Mouse (Mus musculus): Measurements from ENCODE around the gene Fgd1. TPM values are rescaled to one million over a fixed set of nuclear protein-coding genes. Genes with fewer than 3 reads are reported as not detected.

Fgd1 gene
- polyA plus RNA-seq, 1 experiment: 2.4 TPM

- peak in 1 of 2 experiments; percentile 3 for DNase-seq (ENCODE audit: low read depth in 1 of 2, low spot score in 2 of 2)
- no peak for TF ChIP-seq POLR2A (IDR thresholded peaks at IDR 0.05; ENCODE audit: low read depth, low read length)
- no peak for TF ChIP-seq CTCF (IDR thresholded peaks at IDR 0.05; ENCODE audit: extremely low read depth, insufficient read depth, insufficient read length, insufficient replicate concordance)
- H3K36me3 ChIP-seq (ENCODE audit: control insufficient read depth, insufficient read depth, low read length): no peaks in the 10 kb centered on the region
- no peak overlapping the region for H3K27ac ChIP-seq (ENCODE audit: insufficient read depth, low read length)
- H3K27me3 ChIP-seq (ENCODE audit: control insufficient read depth, insufficient read depth, low read length): no peaks in the 10 kb centered on the region
- no peak overlapping the region for H3K4me3 ChIP-seq (ENCODE audit: extremely low read depth, insufficient read depth, insufficient read length)
- WGBS: 11% methylated on average over 2 of the region's 2 CpGs
- H3K4me1 ChIP-seq (ENCODE audit: control insufficient read depth, insufficient read depth, insufficient read length): no peaks in the 10 kb centered on the region
These were observed 71.5 kb downstream of the Fgd1 start for GRCm38 (mm10) chrX:151117432-151117831.

- H3K4me3 ChIP-seq (ENCODE audit: extremely low read depth, insufficient read depth, insufficient read length): no peak overlapping the region
- no peaks in the 10 kb centered on the region for H3K36me3 ChIP-seq (ENCODE audit: control insufficient read depth, insufficient read depth, low read length)
- H3K4me1 ChIP-seq (ENCODE audit: control insufficient read depth, insufficient read depth, insufficient read length): no peaks in the 10 kb centered on the region
- DNase-seq (ENCODE audit: low read depth in 1 of 2, low spot score in 2 of 2): no peak
- TF ChIP-seq CTCF (IDR thresholded peaks at IDR 0.05; ENCODE audit: extremely low read depth, insufficient read depth, insufficient read length, insufficient replicate concordance) (no peak), POLR2A (IDR thresholded peaks at IDR 0.05; ENCODE audit: low read depth, low read length) (no peak)
- H3K27me3 ChIP-seq (ENCODE audit: control insufficient read depth, insufficient read depth, low read length): no peaks in the 10 kb centered on the region
- H3K27ac ChIP-seq (ENCODE audit: insufficient read depth, low read length): no peak overlapping the region
- WGBS: 79% methylated on average over 2 of the region's 2 CpGs
These were observed 78.0 kb downstream of the Fgd1 start for GRCm38 (mm10) chrX:151123933-151124332.

- no peak for DNase-seq (ENCODE audit: low read depth in 1 of 2, low spot score in 2 of 2)
- TF ChIP-seq CTCF (IDR thresholded peaks at IDR 0.05; ENCODE audit: extremely low read depth, insufficient read depth, insufficient read length, insufficient replicate concordance): no peak
- 73% methylated on average over 3 of the region's 3 CpGs for WGBS
These were observed 84.5 kb downstream of the Fgd1 start for GRCm38 (mm10) chrX:151130493-151130892.

GRCm38 (mm10) chrX:151132785-151133184 is 86.8 kb downstream of the Fgd1 start:
- TF ChIP-seq CTCF (IDR thresholded peaks at IDR 0.05; ENCODE audit: extremely low read depth, insufficient read depth, insufficient read length, insufficient replicate concordance): no peak
- no peak for TF ChIP-seq POLR2A (IDR thresholded peaks at IDR 0.05; ENCODE audit: low read depth, low read length)
- 42% methylated on average over 10 of the region's 10 CpGs for WGBS
- Histone ChIP-seq H3K27me3 (ENCODE audit: control insufficient read depth, insufficient read depth, low read length) (no peaks in the 10 kb centered on the region), H3K4me1 (ENCODE audit: control insufficient read depth, insufficient read depth, insufficient read length) (no peaks in the 10 kb centered on the region), H3K27ac (ENCODE audit: insufficient read depth, low read length) (no peak overlapping the region), H3K36me3 (ENCODE audit: control insufficient read depth, insufficient read depth, low read length) (no peaks in the 10 kb centered on the region), H3K4me3 (ENCODE audit: extremely low read depth, insufficient read depth, insufficient read length) (no peak overlapping the region)
- no peak for DNase-seq (ENCODE audit: low read depth in 1 of 2, low spot score in 2 of 2)

More at GRCm38 (mm10) chrX:151130493-151130892, 84.5 kb downstream of the Fgd1 start:
- Histone ChIP-seq H3K27ac (ENCODE audit: insufficient read depth, low read length) (no peak overlapping the region), H3K4me1 (ENCODE audit: control insufficient read depth, insufficient read depth, insufficient read length) (no peaks in the 10 kb centered on the region), H3K36me3 (ENCODE audit: control insufficient read depth, insufficient read depth, low read length) (no peaks in the 10 kb centered on the region), H3K27me3 (ENCODE audit: control insufficient read depth, insufficient read depth, low read length) (no peaks in the 10 kb centered on the region), H3K4me3 (ENCODE audit: extremely low read depth, insufficient read depth, insufficient read length) (no peak overlapping the region)

Other genes with a start within 250 kb of the Fgd1 start
- gene Maged2, start 231.8 kb upstream of the Fgd1 start, polyA plus RNA-seq (2012; rRNA removed): 8.5 TPM in 2 replicates
- gene Gnl3l, start 28.8 kb upstream of the Fgd1 start, polyA plus RNA-seq (2012; rRNA removed): 5.3 and 6.0 TPM in 2 replicates
- gene Tsr2, start 50.4 kb downstream of the Fgd1 start, polyA plus RNA-seq (2012; rRNA removed): 2.7 and 3.0 TPM in 2 replicates
- 0.01 and 0.02 TPM in 2 replicates for gene Wnk3, start 151.9 kb downstream of the Fgd1 start, polyA plus RNA-seq (2012; rRNA removed)

Measured in spleen, adult 2 months (tissue).